Mouse (Mus musculus) small intestine, adult 2 months (tissue): ENCODE results near the gene Aire.

Source experiments
- CTCF ChIP-seq: fragments of 200-500 bp; IDR thresholded peaks from 2 replicates; pipeline ENCODE4 v1.5.1; 2012; ENCODE audit warnings: low read depth, mild to moderate bottlenecking, control low read depth, inconsistent platforms, low read length, moderate library complexity, mixed read lengths; ENCODE audit not compliant: insufficient replicate concordance, insufficient read length; ENCODE audit errors: extremely low read depth
- POLR2A ChIP-seq: fragments of 200-500 bp; IDR thresholded peaks from 2 replicates; pipeline ENCODE4 v1.6.1; 2012; ENCODE audit warnings: low read depth, mild to moderate bottlenecking, control low read depth, inconsistent platforms, low read length, moderate library complexity

DNA sequence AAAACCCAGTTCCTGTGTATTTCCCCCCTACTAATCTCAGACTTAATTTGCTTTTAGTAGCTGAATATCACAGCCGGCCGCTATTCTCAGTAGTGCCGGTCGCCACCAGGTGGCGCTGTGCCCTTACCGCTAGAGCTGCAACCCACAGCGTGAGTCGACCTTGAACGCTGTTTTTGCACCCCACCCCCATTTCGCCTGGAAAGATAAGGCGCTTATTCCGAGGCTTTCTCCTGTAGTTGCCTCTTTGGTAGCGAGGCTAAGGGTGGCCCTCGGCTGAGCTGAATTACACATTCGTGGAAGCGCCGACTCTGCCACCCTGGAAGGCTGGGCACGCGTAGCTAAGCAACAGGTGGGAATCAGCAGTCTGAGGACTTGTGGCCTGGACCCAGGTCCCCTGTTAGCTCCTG is 24.6 kb downstream of the Aire start:
- TF ChIP-seq CTCF (peak; percentile 95), POLR2A (peak; percentile 45; the same call in 1 of the 2 replicates)
